Mouse (Mus musculus) embryo, embryonic 10.5 days (tissue): Measurements from ENCODE around the gene Ralgps2.

Experiments used
- DNase-seq: peaks from one replicate; pipeline ENCODE4 v3.0.0-alpha.2; 2015; ENCODE audit warnings: low spot score

Gene Ralgps2

GRCm38 (mm10) chr1:156939251-156940141, at the start of gene Ralgps2:
Gene Ralgps2 (minus strand): TSS chr1:156939626.
- DNase-seq, result peak; percentile 82

- DNase-seq, result no peak
Measured at GRCm38 (mm10) chr1:156987576-156987975, 48.1 kb upstream of the Ralgps2 start.

- no peak for DNase-seq
Measured at GRCm38 (mm10) chr1:156986641-156987345, 47.4 kb upstream of the Ralgps2 start.

GRCm38 (mm10) chr1:156985657-156986640, 46.5 kb upstream of the Ralgps2 start:
- no peak for DNase-seq

- no peak for DNase-seq
Measured at GRCm38 (mm10) chr1:156983009-156983870, 43.8 kb upstream of the Ralgps2 start.

GRCm38 (mm10) chr1:156981975-156982374, 42.5 kb upstream of the Ralgps2 start:
- DNase-seq, result no peak

GRCm38 (mm10) chr1:156979722-156980121, 40.3 kb upstream of the Ralgps2 start:
- no peak for DNase-seq

GRCm38 (mm10) chr1:156978656-156979055, 39.2 kb upstream of the Ralgps2 start:
- no peak for DNase-seq

GRCm38 (mm10) chr1:156973857-156974256, 34.4 kb upstream of the Ralgps2 start:
- DNase-seq, result no peak

GRCm38 (mm10) chr1:156972391-156972790, 33.0 kb upstream of the Ralgps2 start:
- DNase-seq, result no peak

GRCm38 (mm10) chr1:156971206-156971811, 31.9 kb upstream of the Ralgps2 start:
- DNase-seq, result no peak

- DNase-seq, result no peak
Measured at GRCm38 (mm10) chr1:156970641-156971040, 31.2 kb upstream of the Ralgps2 start.

GRCm38 (mm10) chr1:156968107-156968506, 28.7 kb upstream of the Ralgps2 start:
- DNase-seq, result no peak

GRCm38 (mm10) chr1:156964586-156964932, 25.1 kb upstream of the Ralgps2 start:
- no peak for DNase-seq

GRCm38 (mm10) chr1:156963871-156964585, 24.6 kb upstream of the Ralgps2 start:
- peak; percentile 14 for DNase-seq

GRCm38 (mm10) chr1:156961481-156962265, 22.2 kb upstream of the Ralgps2 start:
- no peak for DNase-seq

- DNase-seq, result no peak
Measured at GRCm38 (mm10) chr1:156959004-156959403, 19.6 kb upstream of the Ralgps2 start.

GRCm38 (mm10) chr1:156957360-156957759, 17.9 kb upstream of the Ralgps2 start:
- DNase-seq, result no peak
